Mouse (Mus musculus) T-helper 1 cell (primary cell): ENCODE measurements around the gene Camsap1.

Experiments
- in situ Hi-C: fragments of 300-600 bp; cut with MboI, MseI; formaldehyde crosslinking; loops from one replicate; pipeline ENCODE4 v1.15.1; 2025; ENCODE audit warnings: high pct_unique_total_duplicates

Gene Camsap1

DNA sequence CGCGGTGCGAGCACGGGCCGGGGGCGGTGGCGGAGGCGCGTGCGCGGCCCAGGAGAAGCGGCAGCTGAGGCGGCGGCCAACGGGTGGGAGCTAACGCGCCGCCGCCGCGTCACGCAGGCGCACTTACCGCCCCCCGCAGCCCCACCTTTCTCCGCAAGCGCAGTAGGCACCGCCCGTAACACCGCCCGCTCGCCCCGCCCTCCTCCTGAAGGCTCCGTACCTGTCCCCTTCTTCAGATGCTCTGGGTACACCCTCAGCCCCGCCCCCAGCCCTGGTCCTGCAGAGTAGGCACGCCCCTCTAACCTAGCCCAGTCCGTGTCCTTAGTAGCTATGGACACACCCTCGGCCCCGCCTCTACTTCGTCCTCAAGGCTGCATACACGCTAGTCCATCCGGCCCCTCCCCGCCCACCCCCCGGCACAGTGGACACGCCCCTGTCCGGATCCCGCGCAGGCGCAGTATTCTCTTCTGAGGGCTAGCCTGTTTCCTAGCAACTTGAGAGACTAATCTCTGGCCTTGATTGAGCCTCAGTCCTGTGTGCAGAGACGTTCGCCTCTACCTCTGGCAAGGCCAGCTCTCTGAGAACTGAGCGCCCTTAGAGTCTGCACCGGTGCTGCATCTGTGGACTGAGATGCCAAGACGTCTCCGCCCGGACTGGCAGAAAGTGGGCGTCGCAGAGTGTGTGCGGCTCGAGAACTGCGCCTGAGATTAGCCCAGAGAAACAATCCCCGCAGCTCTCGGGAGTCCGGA is at the start of gene Camsap1:
Gene Camsap1 (minus strand): TSS at position 124 of the 749 bp plus-strand sequence.
- in situ Hi-C loops, result no loop called here

DNA sequence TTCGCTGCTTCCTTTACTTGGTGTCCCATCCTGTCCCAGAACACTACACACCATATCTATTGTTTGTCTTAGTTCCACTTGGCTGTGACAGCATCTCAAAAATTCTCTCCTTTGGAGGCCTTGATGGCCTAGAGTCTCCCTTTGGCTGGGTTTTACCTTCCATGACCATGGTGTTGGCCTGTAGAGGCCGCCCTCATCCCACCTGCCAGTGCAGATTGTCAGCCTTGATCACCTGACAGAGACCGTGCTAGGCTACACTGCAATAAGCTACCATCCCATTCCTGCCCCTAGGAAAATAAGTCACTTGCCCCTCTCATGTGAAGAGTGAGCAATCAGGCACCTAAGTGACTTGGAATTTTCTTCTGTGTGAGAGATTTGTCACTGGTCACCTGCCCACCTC is 47.2 kb upstream of the Camsap1 start:
- in situ Hi-C loops, result no loop called here

DNA sequence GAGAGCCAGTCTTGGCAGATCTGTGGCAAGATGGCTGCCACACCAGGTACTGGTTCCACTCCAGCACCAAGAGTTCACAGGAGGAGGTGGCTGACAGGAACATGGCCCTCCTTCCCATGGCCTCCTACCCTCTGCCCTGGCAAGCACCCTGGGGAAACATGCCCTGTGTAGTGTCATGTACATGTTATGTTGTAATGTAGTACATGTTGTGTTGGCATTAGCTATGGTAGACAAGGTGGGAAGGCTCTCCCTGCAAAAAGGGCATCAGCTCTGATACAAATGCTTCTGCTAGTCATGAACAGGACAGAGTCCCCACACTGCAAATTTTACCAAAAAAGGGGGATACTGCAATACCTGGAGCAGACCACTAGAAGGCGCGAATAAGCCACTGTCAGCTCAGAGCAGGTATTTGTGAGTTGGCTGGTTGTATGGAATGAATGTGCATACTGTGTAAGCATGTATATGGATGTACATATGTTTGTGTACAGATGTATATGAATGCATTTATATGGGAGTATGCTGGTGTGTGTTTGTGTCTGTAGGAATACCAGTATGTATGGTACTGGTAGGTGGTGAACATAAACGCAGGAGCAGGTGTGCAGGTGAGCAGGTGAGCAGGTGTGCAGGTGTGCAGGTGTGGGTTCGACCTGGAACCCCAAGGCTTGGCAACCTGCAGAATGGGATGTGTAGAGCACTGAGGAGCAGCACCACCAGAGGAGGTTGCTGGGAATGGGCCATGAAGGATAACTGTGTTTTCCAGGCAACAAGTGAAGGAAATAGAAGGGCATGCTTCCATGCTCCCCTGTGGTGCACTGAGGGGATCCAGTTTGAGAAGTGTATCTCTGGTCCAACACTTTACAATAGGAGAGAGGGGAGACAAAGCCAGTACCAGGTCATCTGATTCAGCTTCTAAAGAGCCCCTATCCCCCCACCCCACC is 41.3 kb upstream of the Camsap1 start:
- in situ Hi-C loops, result loop anchor here (5.0 kb wide), 1 partner anchor 118 kb away; no protein-coding TSS in a partner anchor

DNA sequence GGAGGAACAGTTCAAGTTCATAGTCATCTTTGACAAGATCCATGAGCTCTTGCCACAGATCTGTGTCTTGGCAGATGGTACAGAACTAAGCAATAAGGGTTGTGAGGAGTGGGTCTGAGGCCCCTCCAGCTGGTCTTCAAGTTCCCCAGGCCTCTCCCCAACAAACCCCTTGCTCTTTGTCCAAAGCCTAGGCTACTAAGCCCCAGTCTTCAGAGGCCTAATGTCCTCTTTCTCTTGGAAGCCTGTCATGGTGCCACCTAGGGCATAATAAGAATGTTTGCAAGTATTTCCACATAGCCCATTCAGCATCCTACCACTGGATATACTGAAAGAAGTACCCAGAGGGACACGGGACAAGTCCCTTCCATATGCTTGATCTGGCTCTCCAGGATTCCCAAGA is 39.5 kb upstream of the Camsap1 start:
- in situ Hi-C loops, result loop anchor here (5.0 kb wide), 1 partner anchor 120 kb away; no protein-coding TSS in a partner anchor

DNA sequence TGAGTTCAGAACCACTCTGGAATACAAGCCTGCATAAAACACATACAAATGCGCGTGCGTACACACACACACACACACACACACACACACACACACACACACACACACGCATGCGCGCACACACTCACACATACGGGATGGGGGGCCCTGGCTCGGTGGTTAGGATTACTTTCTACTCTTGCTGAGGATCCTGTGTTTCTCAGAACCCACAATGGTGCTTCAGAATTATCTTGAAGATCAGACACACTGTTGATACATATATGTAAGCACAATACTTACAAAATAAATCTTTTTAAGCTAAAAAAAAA is 39.1 kb upstream of the Camsap1 start:
- in situ Hi-C loops, result loop anchor here (5.0 kb wide), 1 partner anchor 120 kb away; no protein-coding TSS in a partner anchor

DNA sequence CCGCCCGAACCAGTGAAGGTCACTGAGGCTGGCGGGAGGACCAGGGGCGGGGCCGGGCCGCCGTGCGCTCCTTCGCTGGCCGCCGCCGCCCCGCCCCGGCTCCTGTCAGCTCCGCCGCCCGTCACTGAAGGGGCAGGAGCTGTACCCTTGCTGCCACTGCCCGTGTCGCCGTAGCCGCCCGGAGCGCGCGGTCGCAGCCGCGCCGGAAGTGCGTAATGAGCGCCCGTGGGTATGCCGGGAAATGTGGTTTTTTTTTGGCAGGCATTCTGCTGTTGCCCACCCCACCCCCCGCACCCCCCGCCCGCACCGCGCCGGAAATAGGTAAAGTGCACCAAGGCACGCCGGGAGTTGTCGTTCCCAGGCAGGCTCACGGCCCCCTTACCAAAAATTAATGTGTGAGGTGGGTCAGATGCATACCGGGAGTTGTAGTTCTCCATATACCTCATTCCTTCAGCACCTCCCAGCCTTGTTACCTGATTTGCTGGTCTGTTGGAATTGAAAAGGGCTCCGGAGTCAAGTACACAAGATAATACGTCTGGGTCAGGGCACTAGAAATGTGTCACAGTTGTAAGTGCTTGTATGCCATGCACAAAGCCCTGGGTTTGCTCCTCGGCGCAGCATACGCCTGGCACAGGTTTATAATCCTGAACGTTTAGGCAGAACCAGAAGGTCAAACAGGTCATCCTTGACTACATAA is 38.6 kb upstream of the Camsap1 start, which contains the start of gene Ubac1:
Gene Ubac1 (minus strand): TSS at position 187 of the 697 bp plus-strand sequence.
- in situ Hi-C loops, result loop anchor here (5.0 kb wide), 1 partner anchor 121 kb away; no protein-coding TSS in a partner anchor

GRCm38 (mm10) chr2:26020714-26021560 is 37.9 kb upstream of the Camsap1 start:
- in situ Hi-C loops, result loop anchor here (5.0 kb wide), 1 partner anchor 121 kb away; no protein-coding TSS in a partner anchor

GRCm38 (mm10) chr2:26019923-26020322 is 36.8 kb upstream of the Camsap1 start:
- in situ Hi-C loops, result loop anchor here (5.0 kb wide), 1 partner anchor 122 kb away; no protein-coding TSS in a partner anchor

DNA sequence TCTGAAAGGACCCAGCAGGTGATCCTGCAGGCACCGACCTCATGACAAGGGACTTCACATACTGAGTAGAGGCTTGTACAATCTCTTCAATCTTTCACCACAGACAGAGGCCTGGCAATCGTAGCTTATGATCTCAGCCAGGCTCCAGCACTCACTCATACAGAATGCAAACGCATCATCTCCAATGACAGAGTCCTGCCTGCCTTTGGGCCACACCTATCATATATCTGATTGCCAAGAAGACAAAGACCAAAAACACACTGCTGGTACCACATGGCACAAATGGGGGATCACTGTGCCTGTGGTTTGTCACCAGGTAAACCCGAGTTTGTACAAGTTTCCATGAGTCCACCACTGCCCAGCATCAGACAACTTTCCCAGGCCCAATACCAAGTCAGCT is 34.2 kb upstream of the Camsap1 start:
- in situ Hi-C loops, result no loop called here

DNA sequence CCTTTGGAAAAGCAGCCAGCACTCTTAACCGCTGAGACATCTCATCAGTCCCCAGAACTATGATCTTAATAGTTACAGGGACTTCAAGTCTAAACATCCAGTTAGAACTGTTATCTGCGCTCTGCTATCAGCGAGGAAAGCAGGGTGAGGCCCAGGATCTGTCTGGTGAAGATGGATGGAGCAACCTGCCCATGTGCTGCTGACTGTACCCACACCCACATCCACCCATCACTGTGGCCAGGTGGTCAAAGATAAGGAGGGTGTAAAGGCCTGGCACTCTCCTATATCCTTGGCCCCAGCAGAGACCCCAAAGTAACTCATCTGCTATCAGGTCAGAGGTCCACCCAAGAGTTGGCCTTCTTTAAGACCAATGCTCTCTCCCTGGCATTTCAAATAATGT is 30.6 kb upstream of the Camsap1 start:
- in situ Hi-C loops, result no loop called here

- in situ Hi-C loops, result no loop called here
Measured at GRCm38 (mm10) chr2:26011420-26011819, 28.3 kb upstream of the Camsap1 start.

DNA sequence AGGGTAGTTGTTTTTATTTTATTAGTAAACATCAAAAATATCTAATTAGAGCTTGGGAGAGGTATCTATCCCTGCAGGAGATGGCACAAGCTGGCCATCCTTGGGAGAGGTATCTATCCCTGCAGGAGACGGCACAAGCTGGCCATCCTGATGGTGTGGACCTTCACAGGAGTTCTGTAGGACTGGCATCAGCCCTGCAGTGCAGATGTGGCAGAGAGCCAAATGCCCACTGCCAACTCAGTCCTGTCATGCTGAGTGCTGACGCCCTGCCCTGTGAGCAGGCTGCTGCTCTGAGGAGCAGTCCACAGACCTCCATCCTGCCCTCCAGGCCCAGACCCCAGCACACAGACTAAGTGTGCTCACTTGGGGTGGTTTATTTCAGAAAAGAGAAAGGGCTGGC is 18.9 kb upstream of the Camsap1 start:
- in situ Hi-C loops, result no loop called here

DNA sequence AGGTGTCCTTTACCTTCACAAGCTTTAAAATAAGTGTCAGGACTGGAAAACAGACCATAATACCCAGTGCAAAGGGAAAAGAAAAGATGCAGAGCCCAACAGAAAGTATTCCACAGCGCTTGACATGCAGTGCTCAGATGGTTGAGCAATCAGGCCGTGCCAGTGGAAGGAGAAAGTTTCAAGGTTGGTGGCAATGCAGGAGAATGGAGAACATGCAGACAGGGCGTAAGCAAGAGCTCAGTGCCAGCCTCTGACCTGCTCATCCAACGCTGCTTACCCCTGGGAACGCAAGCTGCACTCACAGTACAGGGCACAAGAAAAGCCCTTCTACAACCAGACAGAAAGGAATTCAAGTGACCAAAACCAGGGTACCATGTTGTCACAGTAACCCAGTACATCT is 18.1 kb upstream of the Camsap1 start:
- in situ Hi-C loops, result no loop called here

- in situ Hi-C loops, result no loop called here
Measured at GRCm38 (mm10) chr2:25997716-25998115, 14.6 kb upstream of the Camsap1 start.

GRCm38 (mm10) chr2:25994791-25995190 is 11.7 kb upstream of the Camsap1 start:
- in situ Hi-C loops, result no loop called here

GRCm38 (mm10) chr2:25992285-25992684 is 9.2 kb upstream of the Camsap1 start:
- in situ Hi-C loops, result no loop called here

DNA sequence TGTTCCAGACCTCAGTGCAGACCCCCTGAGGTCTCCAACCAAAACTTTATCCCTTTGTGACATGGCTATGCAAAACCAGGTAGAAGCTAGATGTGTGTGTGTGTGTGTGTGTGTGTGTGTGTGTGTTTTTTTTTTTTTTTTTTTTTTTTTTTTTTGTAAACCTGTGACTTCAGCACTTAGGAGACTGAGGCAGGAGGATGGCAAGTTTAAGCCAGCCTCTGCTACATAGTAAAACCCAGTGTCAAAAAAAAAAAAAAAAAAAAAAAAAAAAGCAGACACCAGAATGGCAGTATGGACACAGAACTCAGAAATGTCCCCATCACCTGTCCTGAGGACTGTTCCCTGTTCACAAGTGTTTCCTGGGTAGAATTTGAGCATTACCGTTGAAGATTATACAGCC is 6.6 kb upstream of the Camsap1 start:
- in situ Hi-C loops, result no loop called here

DNA sequence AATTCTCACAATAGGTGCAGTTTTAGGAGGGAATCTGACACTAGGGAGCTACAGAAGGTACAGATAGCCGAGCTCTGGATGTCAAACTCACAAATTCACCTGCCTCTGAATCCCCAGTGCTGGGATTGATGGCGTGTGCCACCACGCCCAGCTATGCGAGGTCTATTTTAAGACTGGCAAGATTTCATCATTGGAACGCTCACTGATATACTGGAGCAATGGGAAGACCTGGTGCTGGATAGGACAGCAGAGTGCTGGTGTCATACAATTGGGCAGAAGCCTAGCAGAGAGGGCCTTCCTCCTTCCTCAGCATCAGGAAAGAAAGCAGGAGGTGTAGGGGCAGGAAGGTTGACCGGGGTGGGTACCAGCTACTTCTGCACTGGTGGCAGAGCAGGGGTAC is 4.7 kb upstream of the Camsap1 start:
- in situ Hi-C loops, result no loop called here

DNA sequence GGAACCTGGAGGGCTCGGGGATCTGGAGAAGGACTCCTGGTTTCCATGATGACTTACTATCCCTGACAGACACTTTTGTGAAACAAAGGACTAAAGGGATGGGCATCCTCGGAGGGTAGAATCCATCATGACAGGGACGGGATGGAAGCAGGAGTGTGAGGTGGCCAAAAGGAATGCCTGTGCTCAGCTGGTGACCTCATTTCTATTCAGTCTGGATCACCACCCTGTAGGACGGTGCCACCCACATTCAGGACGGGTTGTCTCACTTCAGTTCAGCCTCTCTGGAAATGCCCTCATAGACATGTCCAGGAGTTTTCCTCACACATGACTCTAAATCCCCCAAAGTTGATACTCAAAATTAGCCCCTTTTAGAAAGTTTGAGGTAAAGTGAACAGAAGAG is 3.5 kb upstream of the Camsap1 start:
- in situ Hi-C loops, result no loop called here

GRCm38 (mm10) chr2:25982426-25983091 is 523 bp downstream of the Camsap1 start:
- in situ Hi-C loops, result no loop called here
